Mouse (Mus musculus) hindlimb bud, embryonic 11.5 days (tissue): ENCODE results near the gene Actc1.

Source experiments
- DNase-seq: peaks from one replicate; pipeline ENCODE4 v3.0.0-alpha.2; 2012; ENCODE audit warnings: low read depth, low spot score; ENCODE audit errors: extremely low spot score

Gene Actc1

DNA sequence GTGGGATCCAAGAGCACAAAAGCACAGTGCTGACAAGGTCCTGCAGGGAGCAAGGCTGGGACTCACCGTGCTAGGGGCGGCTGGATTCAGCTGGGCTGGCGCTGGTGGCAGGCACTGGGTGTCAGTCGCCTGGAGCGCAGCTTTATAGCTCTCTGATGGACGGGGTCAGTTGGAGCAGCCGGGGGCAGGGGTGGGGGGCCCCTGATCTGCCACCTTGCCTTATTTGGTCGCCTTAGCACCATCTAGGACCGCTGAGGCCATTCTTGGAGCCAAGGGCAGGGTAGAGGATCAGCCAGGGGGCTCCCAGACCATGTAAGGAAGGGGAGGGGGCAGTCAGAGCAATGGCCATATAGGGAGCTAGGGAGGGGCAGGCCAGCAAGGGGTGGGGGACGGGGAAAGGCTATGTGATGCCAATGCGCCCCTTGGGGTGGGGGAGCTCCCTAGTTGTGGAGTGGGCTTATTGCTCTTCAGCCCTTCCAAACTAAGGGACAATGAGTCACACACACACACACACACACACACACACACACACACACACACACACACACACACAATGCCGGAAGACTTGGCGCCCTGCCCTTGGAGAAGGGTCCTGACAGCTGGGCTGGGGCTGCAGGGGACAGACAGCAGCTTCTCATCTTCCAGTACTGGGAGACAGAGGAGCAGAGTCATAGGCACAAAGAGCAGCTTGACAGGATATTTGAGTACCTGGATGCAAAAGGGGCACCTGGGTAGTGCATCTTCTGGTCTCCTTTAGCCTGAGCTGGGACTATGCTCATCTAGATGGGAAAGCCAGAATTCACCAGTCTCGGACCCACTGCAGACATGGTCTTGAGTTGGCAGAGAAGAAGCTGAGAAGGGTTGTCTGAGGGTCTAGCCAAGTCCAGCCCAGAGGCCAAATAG, at the start of gene Actc1:
Gene Actc1 (minus strand): TSS at position 853 of the 903 bp plus-strand sequence.
- DNase-seq, result no peak

DNA sequence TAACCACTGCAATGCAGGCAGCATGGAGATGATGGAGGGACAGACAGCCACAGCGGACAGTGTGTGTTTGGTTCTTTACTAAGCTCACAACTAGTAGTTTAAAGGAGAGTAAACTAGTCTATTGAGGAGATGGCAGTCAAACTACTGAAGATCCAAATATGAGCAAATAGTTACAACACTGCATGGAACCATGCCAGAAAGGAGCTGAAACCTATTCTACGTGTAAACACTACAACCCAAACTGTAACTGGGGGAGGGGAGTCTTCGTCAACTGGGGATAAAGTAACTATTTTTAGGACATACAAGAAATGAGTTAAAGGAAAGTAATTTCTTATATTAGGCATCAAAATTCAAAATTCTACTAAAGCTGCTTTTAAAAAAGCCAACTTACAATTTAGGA, 49.1 kb upstream of the Actc1 start:
- no peak for DNase-seq

DNA sequence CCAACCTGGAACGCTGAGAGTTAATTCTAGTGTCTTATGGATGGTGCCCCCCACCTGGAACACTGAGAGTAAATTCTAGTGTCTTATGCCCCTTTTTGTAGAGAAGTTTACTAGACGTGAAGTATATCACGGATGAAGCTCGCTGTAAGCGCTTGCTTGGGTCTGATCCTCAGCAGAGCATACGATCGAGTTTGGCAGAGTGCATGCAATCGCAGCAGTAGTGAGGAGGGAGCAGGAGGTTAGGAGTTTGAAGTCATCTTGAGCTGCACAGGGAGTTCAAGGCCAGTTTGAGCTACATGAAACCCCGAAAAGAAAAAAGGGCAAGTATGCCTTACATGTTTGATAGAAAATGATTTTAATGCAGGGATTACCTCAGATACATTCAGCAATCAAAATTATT, 47.5 kb upstream of the Actc1 start:
- DNase-seq, result no peak

DNA sequence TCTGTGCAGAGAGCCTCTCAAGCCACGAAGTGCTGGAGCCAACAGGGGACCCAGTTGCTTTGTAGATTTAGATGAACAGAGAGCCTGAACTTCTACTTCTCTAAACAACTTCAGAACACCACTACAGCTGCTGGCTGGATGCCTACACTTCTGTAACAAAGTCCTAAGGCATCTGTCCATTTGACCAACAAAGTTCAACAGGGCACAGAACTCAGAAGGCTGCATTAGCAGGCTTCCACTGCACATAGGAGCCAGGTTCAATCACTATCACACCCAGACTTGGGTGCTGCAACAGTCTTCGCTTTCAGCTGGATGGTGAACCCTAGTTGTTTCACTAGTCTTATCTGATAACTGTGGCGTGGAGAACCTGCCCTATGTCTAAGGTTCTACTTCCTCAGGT, 46.5 kb upstream of the Actc1 start:
- no peak for DNase-seq

DNA sequence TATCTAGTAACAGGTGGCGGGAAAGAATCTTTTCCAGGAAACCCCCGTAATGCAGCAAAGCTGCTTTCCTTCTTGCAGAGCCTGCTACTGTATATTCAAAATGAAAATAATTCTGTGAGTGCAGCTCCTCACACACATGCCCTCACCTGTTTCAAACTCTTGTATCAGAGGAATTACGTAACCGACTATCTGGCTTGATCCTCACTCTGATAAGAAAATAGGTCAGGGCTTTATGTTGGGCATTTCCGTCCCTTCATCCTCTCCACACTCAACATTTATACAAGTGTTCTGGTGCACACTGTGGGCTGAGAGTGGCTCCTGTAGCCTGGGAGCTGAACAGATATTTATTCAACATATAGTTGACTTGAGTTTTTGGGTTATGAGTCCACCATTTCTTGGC, 45.8 kb upstream of the Actc1 start:
- no peak for DNase-seq

DNA sequence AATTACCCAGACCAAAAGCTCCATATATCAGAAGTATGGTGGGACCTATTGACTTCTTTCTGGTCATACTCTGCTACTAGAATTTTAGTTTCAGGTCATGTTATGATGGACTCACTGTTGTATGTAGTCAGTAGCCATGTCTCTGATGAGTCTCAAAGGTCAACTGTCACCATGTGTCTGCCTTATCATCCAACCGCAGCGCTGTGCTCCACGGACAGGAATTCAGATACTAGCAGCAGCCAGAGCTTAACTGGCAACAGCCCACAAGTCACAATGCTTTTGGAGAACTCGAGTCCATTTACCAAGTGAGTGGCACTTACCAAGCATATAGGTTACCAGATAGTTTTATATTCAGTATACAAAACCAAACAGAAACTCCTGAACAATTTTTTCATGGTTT, 44.3 kb upstream of the Actc1 start:
- DNase-seq, result no peak

DNA sequence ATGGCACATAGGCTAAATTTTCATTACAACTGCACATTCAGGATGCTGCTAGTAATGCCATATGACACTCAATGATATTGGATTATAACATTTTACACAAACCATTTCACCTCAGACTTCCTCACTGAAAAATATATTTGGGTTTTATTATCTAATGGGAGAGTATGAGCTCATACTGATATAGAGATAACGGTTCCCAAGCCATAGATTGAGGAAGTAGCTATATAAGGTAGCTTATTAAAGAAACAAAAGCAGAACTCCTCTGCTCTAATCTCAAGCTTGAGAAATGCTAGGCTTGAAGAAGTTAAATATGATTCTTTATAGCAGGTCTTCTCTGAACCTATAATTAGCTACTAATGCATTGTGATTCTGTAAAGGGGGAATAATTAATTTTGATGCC, 43.2 kb upstream of the Actc1 start:
- no peak for DNase-seq

DNA sequence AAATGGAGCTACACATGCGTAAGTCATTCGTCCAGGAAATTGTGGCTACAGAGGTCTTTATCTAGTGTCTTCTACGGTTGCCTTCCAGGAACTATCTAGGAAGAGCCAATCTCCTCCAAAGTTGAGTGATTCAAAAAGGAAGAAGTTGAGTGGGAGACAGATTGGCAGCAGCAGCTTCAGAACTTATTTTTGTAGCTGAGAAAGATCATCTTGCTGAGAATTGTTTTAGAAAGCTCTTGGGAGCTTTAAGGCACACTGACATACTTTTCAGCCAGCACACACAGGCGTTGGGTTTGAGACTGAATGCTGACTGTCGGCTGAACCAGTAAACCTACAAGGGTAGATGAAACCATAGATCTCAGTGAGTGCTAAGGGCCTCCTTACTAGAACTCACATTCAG, 42.0 kb upstream of the Actc1 start:
- no peak for DNase-seq

DNA sequence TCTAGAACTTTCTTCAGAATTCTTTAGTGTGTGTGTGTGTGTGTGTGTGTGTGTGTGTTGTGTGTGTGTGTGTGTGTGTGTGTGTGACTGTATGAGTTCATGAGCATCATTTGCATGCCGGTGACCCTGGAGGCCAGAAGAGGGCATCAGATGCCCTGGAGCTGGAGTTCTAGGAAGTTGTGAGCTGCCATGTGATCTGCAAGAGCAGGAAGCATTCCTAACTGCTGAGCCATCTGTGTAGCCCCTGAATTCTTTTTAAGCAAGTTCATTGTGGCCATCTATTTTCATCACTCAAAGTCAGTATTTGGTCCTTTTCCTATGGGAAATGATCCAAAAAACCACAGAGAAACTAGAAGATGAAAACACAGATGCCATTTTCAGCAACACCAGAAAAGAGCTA, 41.3 kb upstream of the Actc1 start:
- no peak for DNase-seq

DNA sequence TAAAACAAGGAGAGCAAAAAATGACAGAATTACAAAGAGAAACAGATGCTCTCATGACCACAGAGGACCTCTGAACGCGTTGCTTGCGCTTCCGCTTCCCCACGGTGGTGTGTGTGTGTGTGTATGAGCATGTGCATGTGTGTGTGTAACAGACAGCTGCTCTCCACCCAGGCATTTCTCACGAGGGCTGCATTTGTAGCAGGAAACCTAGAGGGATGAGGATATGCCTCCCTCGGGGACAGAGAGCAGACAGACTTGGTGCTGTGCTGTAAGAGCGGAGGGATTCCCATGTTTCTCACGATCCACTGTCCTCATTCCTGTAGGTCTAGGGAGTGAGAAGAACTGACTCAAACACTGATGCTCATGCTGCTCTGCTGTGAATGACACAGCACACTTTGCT, 40.2 kb upstream of the Actc1 start:
- no peak for DNase-seq

DNA sequence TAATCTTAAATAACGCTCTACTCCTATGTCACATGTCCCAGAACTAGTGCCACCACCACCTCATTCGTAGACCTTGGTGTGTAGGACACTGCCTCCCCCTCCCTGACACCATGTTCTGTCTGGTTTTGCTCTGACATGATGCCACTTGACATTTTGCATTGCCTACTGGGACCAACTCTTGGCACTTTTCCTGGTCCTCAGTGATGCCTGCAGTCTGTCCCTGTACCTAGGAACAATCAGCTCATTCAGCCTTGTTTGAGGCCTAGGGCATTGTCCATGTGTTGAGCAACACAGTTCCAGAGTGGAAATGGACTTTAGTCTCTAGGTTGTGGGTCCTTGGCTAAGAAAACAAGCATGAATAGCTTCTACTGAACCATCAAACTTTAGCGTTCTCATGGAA, 36.5 kb upstream of the Actc1 start:
- no peak for DNase-seq

DNA sequence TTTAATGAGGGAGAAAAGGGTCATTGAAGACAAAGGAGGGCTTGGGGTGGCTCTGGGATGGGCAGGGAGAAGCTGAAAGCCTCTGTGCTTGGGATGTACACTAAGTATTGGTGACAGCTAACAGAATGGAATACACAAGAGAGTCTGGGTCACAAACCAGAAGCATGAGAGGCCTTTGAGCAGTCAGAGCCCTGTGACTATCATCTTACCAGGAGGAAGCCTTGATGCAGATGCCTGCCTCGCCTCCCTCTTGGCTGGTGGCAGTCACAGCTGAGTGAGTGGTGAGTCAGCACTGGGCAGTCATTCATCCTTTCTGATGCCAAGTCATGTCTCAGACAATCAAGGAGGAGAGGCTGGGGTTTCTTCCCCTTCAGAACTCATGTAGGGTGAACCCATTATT, 33.9 kb upstream of the Actc1 start:
- no peak for DNase-seq

DNA sequence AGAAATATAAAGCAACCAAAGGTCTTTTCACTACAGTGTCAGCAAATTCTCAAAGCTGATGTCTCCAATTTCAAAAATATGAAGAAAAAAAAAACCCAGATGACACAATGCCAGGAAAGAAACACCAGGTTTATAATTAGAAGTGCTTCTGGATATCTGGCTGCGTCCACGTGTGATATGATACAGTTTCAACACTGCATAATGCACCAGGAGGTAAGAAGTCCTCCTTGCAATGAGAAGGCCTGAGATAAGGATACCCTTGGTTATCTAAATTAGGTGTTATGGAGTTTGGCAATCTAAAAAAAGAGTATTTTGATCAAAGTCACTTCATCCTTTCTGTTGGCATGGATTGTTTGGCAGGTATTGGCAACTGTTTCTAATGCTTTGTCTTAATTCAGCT, 18.5 kb upstream of the Actc1 start:
- no peak for DNase-seq

DNA sequence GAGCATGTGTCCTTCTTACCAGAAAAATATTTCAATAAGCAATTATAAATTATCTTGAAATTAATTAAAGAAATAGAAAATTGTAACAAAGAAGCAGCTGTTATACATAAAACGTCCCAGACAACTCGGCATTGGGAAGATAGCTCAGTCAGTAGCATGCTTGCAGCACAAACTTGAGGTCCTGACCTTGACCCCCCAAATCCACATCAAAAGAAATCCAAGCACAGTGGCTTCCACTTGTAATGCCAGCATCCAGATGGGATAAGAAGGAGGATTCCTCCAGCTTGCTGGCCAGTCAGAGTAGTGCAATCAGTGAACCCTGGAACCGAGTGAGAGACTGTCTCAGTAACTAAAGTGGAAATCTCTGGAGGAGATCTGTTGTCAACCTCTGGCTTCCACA, 12.9 kb upstream of the Actc1 start:
- no peak for DNase-seq

DNA sequence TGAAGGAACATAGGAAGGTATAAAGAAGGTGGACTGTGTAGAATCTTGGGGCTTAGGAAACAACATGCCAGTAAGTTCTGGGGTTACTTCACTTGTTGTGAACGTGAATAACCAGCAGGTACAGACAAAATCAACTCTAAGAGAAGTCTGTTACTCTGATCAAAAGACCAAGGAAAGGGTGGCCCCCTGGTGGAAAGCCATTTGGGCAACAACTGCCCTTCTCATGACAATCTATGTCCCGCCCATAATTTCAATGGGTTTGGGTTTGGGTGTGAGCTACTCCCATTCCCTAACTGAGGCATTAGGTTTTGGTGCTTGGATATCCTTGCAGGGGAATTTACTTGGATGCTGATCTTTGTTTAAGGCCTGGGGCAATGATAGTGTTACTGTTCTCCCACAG, 10.7 kb upstream of the Actc1 start:
- no peak for DNase-seq

DNA sequence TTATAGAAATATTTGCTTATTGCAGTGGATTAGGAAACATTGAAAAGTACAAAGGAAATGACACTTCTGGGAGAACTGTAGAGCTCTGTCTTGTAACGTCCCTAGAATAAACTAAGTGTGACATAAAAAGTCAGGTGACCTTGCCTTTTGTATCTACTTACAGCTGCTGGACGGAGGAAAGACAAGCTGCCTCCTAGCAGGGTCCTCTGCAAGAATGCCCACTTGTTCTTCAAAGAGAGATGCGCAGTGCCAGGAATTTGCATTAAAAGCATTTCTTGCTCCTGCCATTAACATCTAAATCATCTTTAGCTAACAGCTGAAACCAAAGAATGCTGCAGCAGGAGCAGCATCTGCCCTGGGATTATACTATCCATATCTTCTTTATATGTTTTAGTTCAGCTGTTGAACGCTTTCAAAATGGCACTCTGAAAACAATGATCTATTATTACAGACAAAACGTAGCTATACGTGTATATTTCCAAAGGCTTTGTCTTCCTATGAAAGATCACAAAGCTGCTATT, 6.8 kb upstream of the Actc1 start:
- no peak for DNase-seq

DNA sequence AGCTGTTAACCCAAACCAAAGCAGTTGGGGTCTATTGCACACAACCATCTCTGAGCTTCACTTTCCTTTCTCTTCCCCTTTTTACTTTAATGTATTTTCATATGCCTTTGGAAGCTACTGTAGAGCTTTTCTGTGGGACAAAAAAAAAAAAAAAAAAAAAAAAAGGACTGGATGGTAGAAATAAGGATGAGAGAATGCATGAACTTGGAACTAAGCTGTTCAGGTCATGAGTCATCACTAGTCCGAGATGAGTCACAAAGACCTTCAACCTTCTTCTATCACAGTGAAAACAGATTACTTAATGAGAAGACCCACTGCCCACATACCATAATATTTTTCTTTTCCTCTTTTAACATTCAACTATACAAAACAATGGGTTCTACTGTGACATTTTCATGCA, 6.3 kb upstream of the Actc1 start:
- DNase-seq, result no peak

DNA sequence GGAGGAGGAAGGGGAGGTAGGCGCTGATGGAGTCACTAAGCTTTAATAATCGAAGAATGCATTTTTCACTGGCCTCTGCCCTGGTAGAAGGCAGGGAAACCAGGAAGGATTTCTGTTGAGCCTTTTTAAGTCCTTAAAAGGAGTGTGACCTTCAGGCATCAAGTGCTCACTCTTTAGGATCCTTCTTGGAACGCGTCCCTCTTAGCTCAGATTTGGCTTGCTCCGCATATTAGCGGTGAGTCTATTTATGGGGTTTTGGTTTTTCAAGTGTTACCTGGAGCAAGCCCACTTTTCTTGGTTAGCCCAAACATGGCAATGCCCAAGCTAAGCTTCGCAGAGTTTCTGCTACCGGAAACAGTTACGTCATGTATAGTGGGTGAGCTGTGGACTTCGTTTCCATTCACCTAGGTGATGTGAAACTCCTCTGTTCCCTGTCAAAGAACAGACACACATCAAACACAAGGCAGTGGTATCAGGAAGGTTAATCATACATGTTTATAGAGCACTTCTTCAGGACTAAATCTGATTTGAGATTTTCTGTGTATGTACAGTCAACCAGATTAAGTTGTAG, 5.0 kb upstream of the Actc1 start:
- no peak for DNase-seq

DNA sequence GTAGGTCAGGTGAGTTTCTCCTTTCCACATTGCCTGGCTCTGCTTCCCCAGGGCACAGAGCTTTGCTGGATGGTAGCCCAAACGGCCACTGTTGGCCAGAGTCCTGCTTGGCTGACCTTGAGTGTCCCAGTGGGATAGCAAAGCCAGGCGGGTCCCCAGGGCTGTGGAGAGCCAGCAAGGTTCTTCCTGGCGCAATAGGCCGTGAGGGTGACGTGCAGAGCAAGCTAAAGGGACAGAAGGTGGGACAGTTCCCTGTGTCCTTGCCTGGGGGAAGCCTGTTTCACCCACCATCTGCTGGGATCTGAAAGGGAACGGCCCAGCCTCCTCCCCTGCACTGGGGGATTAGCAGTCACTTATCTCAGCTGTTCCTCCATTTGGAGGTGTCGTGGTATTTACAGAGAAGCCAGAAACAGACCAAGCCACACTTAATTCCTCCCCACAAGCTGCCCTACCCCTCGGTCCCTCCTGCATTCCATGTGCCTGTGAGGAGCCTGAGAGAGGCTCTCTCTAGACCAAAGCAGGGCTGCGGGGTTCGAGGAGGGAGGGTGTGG, 4.0 kb upstream of the Actc1 start:
- DNase-seq, result no peak

DNA sequence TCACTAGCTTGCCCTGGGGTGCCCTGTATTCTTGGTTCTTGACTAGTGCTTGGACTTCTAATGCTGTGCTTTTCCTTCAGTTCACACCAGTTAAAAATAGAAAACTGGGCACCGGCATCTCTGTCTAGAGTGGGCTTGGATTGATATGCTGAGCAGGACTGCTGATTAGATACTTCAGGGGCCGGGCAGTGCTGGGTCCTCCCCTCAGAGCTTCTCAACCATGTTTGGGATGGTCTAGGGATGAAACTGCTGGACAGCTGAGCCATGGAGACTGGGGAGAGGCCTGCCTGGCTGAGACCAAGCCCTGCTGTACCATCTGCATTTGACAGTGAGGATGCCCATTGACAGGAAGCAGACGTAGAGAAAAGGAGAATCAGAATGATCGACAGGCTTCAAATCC, 781 bp upstream of the Actc1 start:
- no peak for DNase-seq

DNA sequence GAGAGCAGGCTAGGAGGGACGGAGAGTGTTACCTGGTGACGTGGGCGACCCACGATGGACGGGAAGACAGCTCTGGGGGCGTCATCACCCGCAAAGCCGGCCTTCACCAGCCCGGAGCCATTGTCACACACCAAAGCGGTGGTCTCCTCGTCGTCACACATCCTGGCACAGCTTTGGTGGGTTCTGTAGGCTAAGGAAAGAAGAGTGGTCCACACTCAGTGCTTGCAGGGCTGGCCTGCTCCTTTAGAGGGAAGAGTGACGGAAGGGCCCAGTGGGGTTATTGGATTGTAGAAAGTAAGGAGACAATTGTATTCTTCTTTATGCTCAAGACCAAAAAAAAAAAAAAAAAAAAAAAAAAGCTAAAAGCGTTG, 1.5 kb downstream of the Actc1 start:
- DNase-seq, result no peak

DNA sequence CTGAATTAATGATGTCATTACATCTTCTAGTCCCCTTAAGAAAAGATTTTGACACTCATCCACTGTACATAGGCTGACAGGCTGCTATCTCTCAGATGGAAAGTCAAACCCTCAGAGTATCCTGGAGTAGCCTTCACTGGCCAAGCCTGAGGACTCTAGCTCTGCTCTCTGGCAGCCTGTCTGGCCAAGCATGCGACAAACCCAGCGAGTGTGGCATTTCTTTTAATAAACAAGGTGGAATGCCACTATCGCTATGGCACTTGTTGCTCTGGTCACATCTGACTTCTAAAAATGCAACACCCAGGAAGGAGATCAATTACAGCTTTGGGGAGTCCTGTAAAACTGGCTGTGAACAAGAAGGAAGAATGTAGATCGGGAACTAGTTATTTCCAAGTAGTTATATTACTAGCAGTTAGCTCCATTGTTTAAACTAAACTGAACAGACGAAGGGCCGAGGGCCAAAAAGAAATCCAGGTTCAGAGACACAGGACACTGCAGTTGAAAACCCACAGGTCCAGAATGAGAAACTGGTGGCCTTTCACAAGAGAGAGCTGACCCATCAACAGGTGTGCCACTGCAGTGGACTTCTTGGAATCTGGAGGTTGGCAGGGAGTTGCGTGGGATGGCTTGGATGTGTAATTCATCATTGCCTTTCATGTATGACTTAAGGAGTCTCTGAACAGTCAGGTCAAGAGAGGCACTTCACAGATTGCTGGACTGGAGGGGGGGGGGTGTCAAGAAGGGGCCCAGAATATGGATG, 2.1 kb downstream of the Actc1 start:
- no peak for DNase-seq
